In the genomic region with DNA sequence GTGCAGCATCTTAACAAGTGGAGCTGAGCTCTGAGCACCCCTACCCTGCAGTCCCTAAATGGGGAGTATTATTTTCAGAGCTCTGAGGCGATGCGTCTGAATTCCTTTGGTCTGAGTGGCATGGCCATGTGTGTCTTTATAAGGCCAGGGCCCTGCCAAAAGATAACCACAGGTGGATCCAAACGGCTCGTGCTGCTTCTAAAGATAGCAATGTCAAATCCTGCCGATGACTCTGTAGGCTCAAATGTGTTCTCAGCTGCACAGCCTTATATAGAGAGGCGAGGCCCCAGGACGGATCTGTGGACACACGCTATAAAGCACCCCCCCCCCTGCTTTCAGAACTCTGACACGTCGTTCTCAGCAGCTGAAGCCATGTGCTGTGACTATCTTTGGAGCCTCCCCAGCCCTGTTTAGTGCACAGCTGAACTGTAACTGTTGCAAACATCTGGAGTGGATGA, we compare ENCODE assay signal across 16 mouse cellular contexts.
DNase-seq lines count a peak whose midpoint lies in the region; ATAC-seq and TF ChIP-seq lines count a peak whose summit lies in the region.
"Had no signal": no experiment of that assay in that cellular context is flagged by ENCODE, and none has a peak within 500 bp of the region (broad histone marks: within the 10 kb centered on the region; RNA-seq: fewer than 3 reads in every experiment).

No protein-coding gene starts in this region.

- TF ChIP-seq POLR2A in cerebellum, adult 2 months (IDR thresholded peaks at IDR 0.05; ENCODE audit: borderline replicate concordance, insufficient read depth, low read length) = no peak

- H3K9ac ChIP-seq in embryonic facial prominence, embryonic 15.5 days = no peak overlapping the region
- H3K9ac ChIP-seq in heart, embryonic 14.5 days (ENCODE audit: low read length) = peak overlapping the region; percentile 78
- H3K9ac ChIP-seq in limb, embryonic 15.5 days = no peak overlapping the region
- H3K9ac ChIP-seq in midbrain, embryonic 16.5 days (ENCODE audit: low read depth, low read length) = no peak overlapping the region
- H3K9ac ChIP-seq: neural tube, embryonic 13.5 days had no signal

- H3K9me3 ChIP-seq in embryonic facial prominence, embryonic 15.5 days (replicated peaks) = no peaks in the 10 kb centered on the region
- H3K9me3 ChIP-seq in heart, embryonic 14.5 days (ENCODE audit: control insufficient read depth, low read length) = 0 out of 2 replicates have a peak, but pooled peaks cover under 1% of the 10 kb centered on the region
- H3K9me3 ChIP-seq in limb, embryonic 15.5 days = no peaks in the 10 kb centered on the region
- no peaks in the 10 kb centered on the region for H3K9me3 ChIP-seq in midbrain, embryonic 16.5 days (replicated peaks; ENCODE audit: control insufficient read depth, low read length, poor library complexity, severe bottlenecking)

- H3K4me3 ChIP-seq in embryonic facial prominence, embryonic 15.5 days (replicated peaks) = no peak overlapping the region
- H3K4me3 ChIP-seq in heart, embryonic 14.5 days (ENCODE audit: control insufficient read depth in 1 of 2, insufficient read depth in 1 of 2, low read depth in 1 of 2, low read length in 2 of 2) = peak overlapping the region; percentile 44 to 45
- H3K4me3 ChIP-seq in limb, embryonic 15.5 days = no peak overlapping the region
- no peak overlapping the region for H3K4me3 ChIP-seq in cerebellum, adult 2 months (replicated peaks; ENCODE audit: insufficient read depth, low read depth, low read length)
- no peak overlapping the region for H3K4me3 ChIP-seq in midbrain, embryonic 16.5 days (ENCODE audit: low read depth, low read length)
- H3K4me3 ChIP-seq: erythroblast, embryonic 14.5 days; hindbrain, embryonic 10.5 days; neural tube, embryonic 13.5 days had no signal

- ATAC-seq in embryonic facial prominence, embryonic 15.5 days (ENCODE audit: insufficient number of reproducible peaks, low FRiP score, low TSS enrichment, low read depth) = peak; percentile 55
- peak; percentile 85 for ATAC-seq in heart, embryonic 14.5 days (ENCODE audit: insufficient number of reproducible peaks, insufficient read depth, low FRiP score, low read depth)
- ATAC-seq in limb, embryonic 15.5 days (ENCODE audit: insufficient number of reproducible peaks, low FRiP score, low TSS enrichment, low read depth) = peak; percentile 69
- ATAC-seq in activated CD4-positive, CD25-positive, alpha-beta regulatory T cell, adult 4 months = no peak
- ATAC-seq in midbrain, embryonic 16.5 days = no peak
- ATAC-seq: forebrain, embryonic 14.5 days had no signal

- peak; percentile 19 for DNase-seq in kidney, postnatal 10 days
- no peak for DNase-seq in kidney, postnatal 4 days
- no peak for DNase-seq in cerebellum, adult 2 months
- DNase-seq: cerebellum, postnatal 25 days; kidney, adult 18-20 months; kidney, postnatal 14 days; right cerebral cortex, postnatal 14 days had no signal

- H3K27me3 ChIP-seq in embryonic facial prominence, embryonic 15.5 days = 0 out of 2 replicates have a peak, but pooled peaks cover 3% of the 10 kb centered on the region
- no peaks in the 10 kb centered on the region for H3K27me3 ChIP-seq in heart, embryonic 14.5 days (ENCODE audit: control insufficient read depth, insufficient read depth, low read length)
- H3K27me3 ChIP-seq in limb, embryonic 15.5 days = no peaks in the 10 kb centered on the region
- H3K27me3 ChIP-seq in cerebellum, adult 2 months (ENCODE audit: control insufficient read depth, insufficient read depth, low read length) = no peaks in the 10 kb centered on the region
- H3K27me3 ChIP-seq in midbrain, embryonic 16.5 days (ENCODE audit: control insufficient read depth, insufficient read depth, low read depth, low read length) = no peaks in the 10 kb centered on the region

- 64% methylated on average over 10 of the region's 10 CpGs for WGBS in embryonic facial prominence, embryonic 15.5 days
- WGBS in heart, embryonic 14.5 days = 13% methylated on average over 10 of the region's 10 CpGs
- 56% methylated on average over 10 of the region's 10 CpGs for WGBS in limb, embryonic 15.5 days
- 71% methylated on average over 10 of the region's 10 CpGs for WGBS in cerebellum, adult 2 months
- WGBS in midbrain, embryonic 16.5 days = 83% methylated on average over 10 of the region's 10 CpGs

- H3K4me1 ChIP-seq in embryonic facial prominence, embryonic 15.5 days = peaks cover 26% of the 10 kb centered on the region
- peaks cover 35 to 39% of the 10 kb centered on the region in 2 experiments for H3K4me1 ChIP-seq in heart, embryonic 14.5 days (ENCODE audit: control insufficient read depth in 2 of 2, insufficient read depth in 2 of 2, low read length in 2 of 2)
- peaks cover 14% of the 10 kb centered on the region for H3K4me1 ChIP-seq in limb, embryonic 15.5 days
- no peaks in the 10 kb centered on the region for H3K4me1 ChIP-seq in cerebellum, adult 2 months (ENCODE audit: control insufficient read depth, insufficient read depth, low read length)
- H3K4me1 ChIP-seq in midbrain, embryonic 16.5 days (ENCODE audit: control insufficient read depth, insufficient read depth, low read length) = peaks cover 5% of the 10 kb centered on the region

- TF ChIP-seq CTCF in cerebellum, adult 2 months (IDR thresholded peaks at IDR 0.05; ENCODE audit: borderline replicate concordance, insufficient read depth, low read depth, low read length) = no peak

- H3K36me3 ChIP-seq in embryonic facial prominence, embryonic 15.5 days = no peaks in the 10 kb centered on the region
- H3K36me3 ChIP-seq in heart, embryonic 14.5 days (ENCODE audit: control insufficient read depth, insufficient read depth, low read length) = no peaks in the 10 kb centered on the region
- H3K36me3 ChIP-seq in limb, embryonic 15.5 days = no peaks in the 10 kb centered on the region
- H3K36me3 ChIP-seq in midbrain, embryonic 16.5 days (ENCODE audit: control insufficient read depth, insufficient read depth, low read length) = no peaks in the 10 kb centered on the region
- H3K36me3 ChIP-seq: hindbrain, embryonic 10.5 days; neural tube, embryonic 13.5 days had no signal

- no peak overlapping the region for H3K4me2 ChIP-seq in embryonic facial prominence, embryonic 15.5 days (replicated peaks)
- H3K4me2 ChIP-seq in heart, embryonic 14.5 days (ENCODE audit: low read length) = peak overlapping the region; percentile 91
- H3K4me2 ChIP-seq in limb, embryonic 15.5 days = no peak overlapping the region
- no peak overlapping the region for H3K4me2 ChIP-seq in midbrain, embryonic 16.5 days (ENCODE audit: low read length)
- H3K4me2 ChIP-seq: neural tube, embryonic 13.5 days had no signal

- no peak overlapping the region for H3K27ac ChIP-seq in embryonic facial prominence, embryonic 15.5 days (replicated peaks)
- H3K27ac ChIP-seq in heart, embryonic 14.5 days (replicated peaks in 1 of 2; ENCODE audit: control insufficient read depth in 1 of 2, insufficient read depth in 1 of 2, low read depth in 2 of 2, low read length in 2 of 2) = peak overlapping the region; percentile 99 to 100
- peak overlapping the region; percentile 7; the same call in 1 of the 2 replicates for H3K27ac ChIP-seq in limb, embryonic 15.5 days
- H3K27ac ChIP-seq in cerebellum, adult 2 months (ENCODE audit: insufficient read depth, low read length) = no peak overlapping the region
- H3K27ac ChIP-seq in midbrain, embryonic 16.5 days (ENCODE audit: low read length) = no peak overlapping the region
- H3K27ac ChIP-seq: hindbrain, embryonic 10.5 days; neural tube, embryonic 13.5 days had no signal

Comparison
In these comparisons a context has a peak if more than half of its experiments do, and no peak if none do; other contexts are left out.
1. ATAC-seq: peak in embryonic facial prominence, embryonic 15.5 days (single experiment), heart, embryonic 14.5 days (single experiment) and limb, embryonic 15.5 days (single experiment); none in activated CD4-positive, CD25-positive, alpha-beta regulatory T cell, adult 4 months (single experiment) and midbrain, embryonic 16.5 days (single experiment).
2. H3K27ac ChIP-seq: peak in heart, embryonic 14.5 days (2 of 2) and limb, embryonic 15.5 days (single experiment); none in embryonic facial prominence, embryonic 15.5 days (single experiment), cerebellum, adult 2 months (single experiment) and midbrain, embryonic 16.5 days (single experiment).
3. H3K4me3 ChIP-seq: peak in heart, embryonic 14.5 days (2 of 2); none in embryonic facial prominence, embryonic 15.5 days (single experiment), limb, embryonic 15.5 days (single experiment), cerebellum, adult 2 months (single experiment) and midbrain, embryonic 16.5 days (single experiment).